Mouse (Mus musculus) liver, embryonic 14.5 days (tissue): ENCODE results near the gene Otub2.

Experiments
- CTCF ChIP-seq: IDR thresholded peaks from 2 replicates; pipeline ENCODE4 v1.5.1; 2016; ENCODE audit warnings: antibody characterized with exemption, low read depth, control low read depth
- EP300 ChIP-seq: IDR thresholded peaks from 2 replicates; pipeline ENCODE4 v1.6.1; 2016; ENCODE audit warnings: antibody characterized with exemption, low read depth

DNA sequence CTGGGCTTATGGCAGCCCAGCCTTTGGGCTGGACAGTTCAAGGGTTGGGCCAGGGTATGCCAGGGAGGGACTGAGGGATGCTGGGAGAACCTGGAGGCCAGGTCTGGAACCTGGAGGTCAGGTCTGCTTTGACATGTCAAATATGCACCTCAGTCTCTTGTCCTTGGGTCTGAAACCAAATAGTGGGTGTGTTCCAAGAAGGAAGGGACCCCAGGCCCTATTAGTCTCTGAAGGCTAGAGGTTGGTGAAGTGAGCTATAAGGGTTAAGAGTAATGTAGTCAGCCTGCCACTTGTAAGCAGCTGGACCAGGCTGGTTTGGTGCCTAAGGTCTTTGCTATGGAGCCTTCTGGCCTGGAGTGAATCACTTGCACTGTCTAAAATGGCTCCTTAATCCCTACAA, 46.4 kb downstream of the Otub2 start:
- TF ChIP-seq EP300 (no peak), CTCF (no peak)
